Mouse (Mus musculus): ENCODE measurements at regions not wholly inside any gene's neighbourhood (a gene's known extent, or its start where the extent isn't known, plus 50 kb on each side); places are given as distances from the start of the nearest gene placed in this dataset.
A peak's percentile ranks its signal among the peaks of the same experiment; 100 is the strongest.

DNA sequence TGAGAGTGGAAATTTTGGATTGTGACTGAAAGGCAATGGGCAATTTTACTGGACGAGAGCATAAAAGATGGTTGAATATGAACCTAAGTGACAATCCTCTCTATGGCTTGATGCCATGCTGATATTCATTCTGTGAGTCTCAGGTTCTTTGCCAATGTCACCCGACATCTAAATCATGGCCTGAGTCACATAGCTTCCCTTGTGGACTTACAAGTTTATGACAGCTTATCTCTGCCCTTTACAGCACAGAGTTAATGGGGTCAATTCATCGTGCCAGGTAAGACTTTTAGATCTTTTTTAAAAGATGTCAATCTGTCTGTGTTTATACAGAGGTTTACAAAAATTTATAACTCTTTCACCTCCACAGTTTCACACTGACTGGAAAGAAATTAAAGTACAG lies 641.2 kb downstream of the Grxcr1 start:
- Histone ChIP-seq H3K27ac (no peak overlapping the region), H3K36me3 (replicated peaks; ENCODE audit: control insufficient read depth, insufficient read depth, low read depth) (no peaks in the 10 kb centered on the region), H3K4me2 (ENCODE audit: low read depth) (no peak overlapping the region), H3K9ac (replicated peaks) (no peak overlapping the region), H3K4me3 (ENCODE audit: insufficient read depth in 1 of 2, low read depth in 2 of 2, low read length in 2 of 2) (no peak overlapping the region), H3K27me3 (ENCODE audit: control insufficient read depth, insufficient read depth, low read length) (no peaks in the 10 kb centered on the region), H3K9me3 (ENCODE audit: control insufficient read depth, low read length) (no peaks in the 10 kb centered on the region), H3K4me1 (replicated peaks; ENCODE audit: control insufficient read depth in 2 of 2, insufficient read depth in 2 of 2, low read length in 1 of 2) (no peaks in the 10 kb centered on the region)
- WGBS (ENCODE audit: insufficient replicate concordance) = 62% methylated on average over 3 of the region's 3 CpGs
- no peak for DNase-seq (ENCODE audit: low read depth in 3 of 3, low spot score in 3 of 3)
- TF ChIP-seq EP300 (IDR thresholded peaks at IDR 0.05; ENCODE audit: low read depth) = no peak
- no peak for TF ChIP-seq CTCF (IDR thresholded peaks at IDR 0.05; ENCODE audit: low read depth)
- no peak for ATAC-seq (ENCODE audit: insufficient read depth)

GRCm38 (mm10) chr5:68701342-68701741 lies 640.1 kb downstream of the Kctd8 start:
- H3K4me3 ChIP-seq (ENCODE audit: insufficient read depth in 1 of 2, low read depth in 2 of 2, low read length in 2 of 2) = no peak overlapping the region
- no peaks in the 10 kb centered on the region for H3K27me3 ChIP-seq (ENCODE audit: control insufficient read depth, insufficient read depth, low read length)
- ATAC-seq (ENCODE audit: insufficient read depth) = no peak
- no peak overlapping the region for H3K9ac ChIP-seq (replicated peaks)
- no peaks in the 10 kb centered on the region for H3K9me3 ChIP-seq (ENCODE audit: control insufficient read depth, low read length)
- TF ChIP-seq CTCF (IDR thresholded peaks at IDR 0.05; ENCODE audit: low read depth) (no peak), EP300 (IDR thresholded peaks at IDR 0.05; ENCODE audit: low read depth) (no peak)
- WGBS (ENCODE audit: insufficient replicate concordance) = 66% methylated on average over 3 of the region's 3 CpGs
- no peak overlapping the region for H3K4me2 ChIP-seq (ENCODE audit: low read depth)
- no peak for DNase-seq (ENCODE audit: low read depth in 3 of 3, low spot score in 3 of 3)
- no peaks in the 10 kb centered on the region for H3K36me3 ChIP-seq (replicated peaks; ENCODE audit: control insufficient read depth, insufficient read depth, low read depth)
- H3K27ac ChIP-seq = no peak overlapping the region
- no peaks in the 10 kb centered on the region for H3K4me1 ChIP-seq (replicated peaks; ENCODE audit: control insufficient read depth in 2 of 2, insufficient read depth in 2 of 2, low read length in 1 of 2)

- Histone ChIP-seq H3K4me3 (ENCODE audit: insufficient read depth in 1 of 2, low read depth in 2 of 2, low read length in 2 of 2) (no peak overlapping the region), H3K27me3 (ENCODE audit: control insufficient read depth, insufficient read depth, low read length) (no peaks in the 10 kb centered on the region), H3K9ac (replicated peaks) (no peak overlapping the region), H3K27ac (no peak overlapping the region), H3K9me3 (ENCODE audit: control insufficient read depth, low read length) (no peaks in the 10 kb centered on the region), H3K4me2 (ENCODE audit: low read depth) (no peak overlapping the region), H3K4me1 (replicated peaks; ENCODE audit: control insufficient read depth in 2 of 2, insufficient read depth in 2 of 2, low read length in 1 of 2) (no peaks in the 10 kb centered on the region), H3K36me3 (replicated peaks; ENCODE audit: control insufficient read depth, insufficient read depth, low read depth) (no peaks in the 10 kb centered on the region)
- DNase-seq (ENCODE audit: low read depth in 3 of 3, low spot score in 3 of 3) = no peak
- TF ChIP-seq EP300 (IDR thresholded peaks at IDR 0.05; ENCODE audit: low read depth) (no peak), CTCF (IDR thresholded peaks at IDR 0.05; ENCODE audit: low read depth) (no peak)
- WGBS (ENCODE audit: insufficient replicate concordance) = 70% methylated on average over 2 of the region's 2 CpGs
- ATAC-seq (ENCODE audit: insufficient read depth) = no peak
Observed at GRCm38 (mm10) chr5:68705411-68706080, 635.9 kb downstream of the Kctd8 start.

GRCm38 (mm10) chr5:68726733-68727132 lies 614.7 kb downstream of the Kctd8 start:
- Histone ChIP-seq H3K4me3 (ENCODE audit: insufficient read depth in 1 of 2, low read depth in 2 of 2, low read length in 2 of 2) (no peak overlapping the region), H3K9me3 (ENCODE audit: control insufficient read depth, low read length) (no peaks in the 10 kb centered on the region), H3K9ac (replicated peaks) (no peak overlapping the region), H3K27me3 (ENCODE audit: control insufficient read depth, insufficient read depth, low read length) (no peaks in the 10 kb centered on the region), H3K27ac (no peak overlapping the region), H3K36me3 (replicated peaks; ENCODE audit: control insufficient read depth, insufficient read depth, low read depth) (no peaks in the 10 kb centered on the region), H3K4me2 (ENCODE audit: low read depth) (no peak overlapping the region), H3K4me1 (replicated peaks; ENCODE audit: control insufficient read depth in 2 of 2, insufficient read depth in 2 of 2, low read length in 1 of 2) (no peaks in the 10 kb centered on the region)
- 58% methylated on average over 4 of the region's 4 CpGs for WGBS (ENCODE audit: insufficient replicate concordance)
- no peak for DNase-seq (ENCODE audit: low read depth in 3 of 3, low spot score in 3 of 3)
- TF ChIP-seq EP300 (IDR thresholded peaks at IDR 0.05; ENCODE audit: low read depth) (no peak), CTCF (IDR thresholded peaks at IDR 0.05; ENCODE audit: low read depth) (no peak)
- no peak for ATAC-seq (ENCODE audit: insufficient read depth)

DNA sequence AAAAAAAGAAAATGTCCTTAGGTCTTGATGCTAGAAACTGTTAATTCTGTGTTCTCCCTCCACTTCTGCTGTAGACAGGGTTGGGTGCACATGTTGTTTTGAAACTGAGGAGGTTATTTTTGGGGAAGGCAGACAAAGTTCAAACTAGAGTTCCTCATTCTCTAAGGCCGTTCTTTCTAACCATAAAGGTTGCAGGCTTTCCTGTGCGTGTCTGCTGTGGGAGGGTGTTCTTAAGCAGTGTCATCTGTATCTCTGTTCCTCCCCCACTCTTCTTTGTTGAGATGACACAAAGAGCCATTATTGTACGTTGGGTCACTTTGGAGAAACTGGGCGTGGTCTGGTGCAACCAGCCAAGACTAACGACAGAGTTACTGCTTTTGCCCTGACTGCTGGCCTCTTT lies 606.3 kb downstream of the Kctd8 start:
- Histone ChIP-seq H3K27ac (no peak overlapping the region), H3K27me3 (ENCODE audit: control insufficient read depth, insufficient read depth, low read length) (no peaks in the 10 kb centered on the region), H3K4me1 (replicated peaks; ENCODE audit: control insufficient read depth in 2 of 2, insufficient read depth in 2 of 2, low read length in 1 of 2) (no peaks in the 10 kb centered on the region), H3K9ac (replicated peaks) (no peak overlapping the region), H3K4me3 (ENCODE audit: insufficient read depth in 1 of 2, low read depth in 2 of 2, low read length in 2 of 2) (no peak overlapping the region), H3K4me2 (ENCODE audit: low read depth) (no peak overlapping the region), H3K36me3 (replicated peaks; ENCODE audit: control insufficient read depth, insufficient read depth, low read depth) (no peaks in the 10 kb centered on the region), H3K9me3 (ENCODE audit: control insufficient read depth, low read length) (no peaks in the 10 kb centered on the region)
- ATAC-seq (ENCODE audit: insufficient read depth) = peak; percentile 37; the same call in 1 of the 2 replicates
- peak; percentile 3 to 16 (median 12) for DNase-seq (ENCODE audit: low read depth in 3 of 3, low spot score in 3 of 3)
- TF ChIP-seq EP300 (IDR thresholded peaks at IDR 0.05; ENCODE audit: low read depth) (no peak), CTCF (IDR thresholded peaks at IDR 0.05; ENCODE audit: low read depth) (no peak)
- 31% methylated on average over 5 of the region's 5 CpGs for WGBS (ENCODE audit: insufficient replicate concordance)
